Mouse (Mus musculus) cerebral cortex, adult 2 months (tissue): Measurements from ENCODE around the gene Sptbn1.

Source experiments
- WGBS: fragments of 180-500 bp; shearing (Covaris S2); methylation state at CpG from one replicate; pipeline ENCODE4 v1.1.7; 2018; 5-methylcytosine and 5-hydroxymethylcytosine counted together

Gene Sptbn1

DNA sequence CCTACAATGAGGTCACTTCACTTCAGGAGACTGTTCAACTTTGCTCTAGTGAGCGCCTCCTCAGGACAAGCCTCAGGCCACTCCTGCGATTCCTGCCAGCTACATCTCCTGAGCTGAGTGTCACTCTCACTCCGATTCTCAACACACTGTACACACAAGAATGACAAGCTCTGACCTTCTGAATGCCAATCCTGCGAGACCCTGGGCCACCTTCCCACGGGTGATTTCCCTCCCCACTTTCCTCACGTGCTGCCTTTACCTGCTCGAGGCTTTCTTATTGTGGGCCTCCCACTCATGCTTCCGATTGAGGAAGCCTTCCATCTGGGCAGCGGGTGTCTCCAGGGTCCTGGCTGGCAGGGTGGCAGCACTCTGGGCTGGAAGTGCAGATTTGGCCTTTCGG lies 163.8 kb downstream of the Sptbn1 start:
- WGBS, result 83% methylated on average over 10 of the region's 10 CpGs

DNA sequence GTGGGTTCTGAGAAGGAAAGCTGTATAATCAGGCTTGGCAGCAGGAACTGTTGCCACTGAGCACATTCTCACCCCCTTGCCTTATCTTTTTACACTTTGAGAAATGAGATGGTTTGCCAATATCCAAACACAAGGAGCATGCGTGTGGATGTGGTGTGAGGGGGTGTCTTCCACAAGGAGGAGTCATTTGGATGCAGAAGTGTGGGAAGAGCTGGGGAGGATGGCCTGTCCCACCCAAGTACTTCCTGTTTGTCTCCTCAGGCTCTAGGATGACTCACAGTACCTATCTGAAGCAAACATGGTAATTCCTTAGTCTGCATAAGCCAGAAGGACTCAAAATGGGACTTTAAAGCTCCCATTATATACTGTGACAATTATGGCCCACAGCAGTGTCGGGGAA lies 165.4 kb downstream of the Sptbn1 start:
- 48% methylated on average over 2 of the region's 2 CpGs for WGBS

DNA sequence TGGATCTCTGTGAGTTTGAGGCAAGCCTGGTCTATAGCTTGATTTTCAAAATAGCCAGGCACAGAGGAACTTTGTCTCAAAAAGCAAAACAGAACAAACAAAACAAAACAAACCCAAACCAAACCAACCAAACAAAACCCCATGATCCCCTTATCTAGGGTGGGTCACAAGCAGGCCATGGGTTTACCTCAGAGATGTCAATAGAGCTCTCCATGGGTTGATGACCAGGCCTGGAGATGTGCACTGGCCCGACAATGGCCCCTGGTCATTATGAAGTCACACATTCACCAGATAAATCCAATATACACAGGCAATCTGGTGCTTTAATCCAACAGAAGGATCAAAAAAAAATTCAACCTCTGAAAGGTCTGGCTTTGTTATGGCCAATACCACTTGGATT lies 166.2 kb downstream of the Sptbn1 start:
- 97% methylated on average over 1 of the region's 1 CpGs for WGBS

DNA sequence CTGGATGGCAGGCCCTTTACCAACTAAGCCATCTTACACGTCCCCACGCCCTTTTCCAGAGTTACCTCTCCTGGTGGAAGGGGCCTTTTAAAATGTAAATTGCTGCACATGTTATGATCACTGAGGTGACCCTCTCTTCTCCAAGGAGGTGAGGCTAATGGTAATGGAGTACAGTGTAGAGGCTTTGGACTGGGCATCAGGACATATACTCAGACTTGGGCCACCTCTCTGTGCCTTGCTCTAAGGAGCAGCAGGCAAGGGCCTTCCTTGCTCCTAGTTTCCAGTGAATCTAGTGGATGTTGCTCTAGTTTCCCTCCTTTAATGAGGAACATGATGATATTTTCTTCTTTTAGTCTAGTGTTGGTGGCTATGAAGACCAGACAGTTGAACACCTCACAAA lies 166.8 kb downstream of the Sptbn1 start:
- WGBS, result 95% methylated on average over 2 of the region's 2 CpGs

DNA sequence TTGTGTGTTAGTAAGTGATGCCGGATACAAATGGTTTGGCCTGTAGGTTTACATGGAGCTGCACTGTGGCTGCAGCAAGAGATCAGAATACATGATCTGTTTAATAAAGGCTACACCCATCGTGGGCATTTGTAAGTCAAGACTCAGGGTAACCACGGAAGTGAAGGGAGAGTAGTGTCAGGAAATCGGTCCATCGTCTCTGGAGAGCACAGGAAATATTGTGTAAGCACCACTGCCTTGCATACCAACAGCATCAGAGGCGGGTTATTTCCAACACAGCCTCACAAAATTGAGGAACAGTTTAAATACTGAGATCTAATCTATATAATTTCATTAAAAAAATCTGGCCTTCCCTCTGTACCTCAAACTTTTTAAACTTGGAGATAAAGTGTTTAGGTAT lies 168.1 kb downstream of the Sptbn1 start:
- WGBS, result 86% methylated on average over 6 of the region's 6 CpGs

DNA sequence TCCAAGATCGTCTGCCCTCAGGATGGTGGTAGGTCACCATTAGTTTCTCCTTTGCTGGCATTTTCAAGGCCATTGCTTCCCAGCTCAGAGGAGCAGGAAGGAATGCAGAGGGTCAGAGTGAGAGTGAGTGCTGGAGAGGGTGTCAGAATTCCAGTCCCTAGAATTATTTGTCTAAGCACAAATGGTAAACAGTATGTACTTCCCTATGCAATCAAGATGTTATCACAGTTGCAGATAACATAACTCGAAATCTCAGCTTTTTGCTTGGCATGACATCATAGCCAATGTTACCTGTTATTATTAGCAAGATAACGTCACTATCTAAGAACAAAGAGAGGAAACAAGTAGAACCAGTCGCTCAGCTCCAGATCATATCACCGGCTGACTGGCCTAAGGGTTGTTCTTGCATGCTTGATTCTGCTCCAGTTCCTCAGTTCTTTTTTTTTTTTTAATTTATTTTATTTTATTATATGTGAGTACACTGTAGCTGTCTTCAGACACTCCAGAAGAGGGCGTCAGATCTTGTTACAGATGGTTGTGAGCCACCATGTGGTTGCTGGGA lies 172.7 kb downstream of the Sptbn1 start:
- 82% methylated on average over 6 of the region's 6 CpGs for WGBS

DNA sequence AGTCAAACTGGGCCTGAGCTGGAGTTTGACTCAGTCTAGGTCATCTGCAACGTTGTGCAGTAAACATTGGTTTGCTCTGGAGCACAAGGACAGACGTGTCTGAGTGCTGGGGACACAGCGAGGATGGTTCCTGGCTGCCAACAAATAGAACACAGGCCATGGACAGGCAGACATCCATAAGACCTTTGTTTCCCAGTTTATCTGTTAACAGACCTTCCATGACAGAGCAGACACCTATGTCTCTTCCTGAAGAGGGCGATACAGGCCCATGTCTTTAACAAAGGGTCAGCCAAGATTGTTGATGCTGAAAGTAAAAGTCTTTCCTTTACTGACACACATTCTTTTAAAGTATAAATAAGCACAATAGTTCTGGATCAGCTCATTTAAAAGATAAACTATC lies 176.1 kb downstream of the Sptbn1 start:
- WGBS, result 65% methylated on average over 4 of the region's 4 CpGs

DNA sequence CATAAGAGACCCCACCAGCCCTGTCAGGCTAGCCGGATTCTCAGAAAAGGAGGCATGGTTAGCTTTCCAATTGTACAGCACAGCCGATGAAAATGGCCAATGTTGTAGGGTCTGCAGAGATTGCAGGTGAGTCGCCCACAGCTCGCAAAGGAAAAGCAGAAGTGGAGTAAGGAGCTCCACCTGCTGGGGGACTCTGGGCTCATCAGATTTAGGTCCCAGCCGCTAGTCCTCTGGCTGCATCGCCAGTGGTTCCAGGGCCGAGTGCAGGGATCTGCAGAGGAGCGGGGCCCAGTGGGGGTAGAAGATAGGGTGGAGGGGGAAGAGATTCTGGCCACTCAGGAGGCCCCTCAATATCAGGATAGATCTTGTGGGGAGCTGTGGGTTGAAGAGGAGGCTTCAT lies 210.7 kb downstream of the Sptbn1 start:
- WGBS, result 55% methylated on average over 8 of the region's 8 CpGs
